Mouse (Mus musculus): Measurements from ENCODE around the gene Mgme1. TPM values are rescaled to one million over a fixed set of nuclear protein-coding genes. Genes with fewer than 3 reads are reported as not detected.

Mgme1 gene
- 0.81 and 0.90 TPM in 2 replicates for polyA plus RNA-seq (2012; rRNA removed)

DNA sequence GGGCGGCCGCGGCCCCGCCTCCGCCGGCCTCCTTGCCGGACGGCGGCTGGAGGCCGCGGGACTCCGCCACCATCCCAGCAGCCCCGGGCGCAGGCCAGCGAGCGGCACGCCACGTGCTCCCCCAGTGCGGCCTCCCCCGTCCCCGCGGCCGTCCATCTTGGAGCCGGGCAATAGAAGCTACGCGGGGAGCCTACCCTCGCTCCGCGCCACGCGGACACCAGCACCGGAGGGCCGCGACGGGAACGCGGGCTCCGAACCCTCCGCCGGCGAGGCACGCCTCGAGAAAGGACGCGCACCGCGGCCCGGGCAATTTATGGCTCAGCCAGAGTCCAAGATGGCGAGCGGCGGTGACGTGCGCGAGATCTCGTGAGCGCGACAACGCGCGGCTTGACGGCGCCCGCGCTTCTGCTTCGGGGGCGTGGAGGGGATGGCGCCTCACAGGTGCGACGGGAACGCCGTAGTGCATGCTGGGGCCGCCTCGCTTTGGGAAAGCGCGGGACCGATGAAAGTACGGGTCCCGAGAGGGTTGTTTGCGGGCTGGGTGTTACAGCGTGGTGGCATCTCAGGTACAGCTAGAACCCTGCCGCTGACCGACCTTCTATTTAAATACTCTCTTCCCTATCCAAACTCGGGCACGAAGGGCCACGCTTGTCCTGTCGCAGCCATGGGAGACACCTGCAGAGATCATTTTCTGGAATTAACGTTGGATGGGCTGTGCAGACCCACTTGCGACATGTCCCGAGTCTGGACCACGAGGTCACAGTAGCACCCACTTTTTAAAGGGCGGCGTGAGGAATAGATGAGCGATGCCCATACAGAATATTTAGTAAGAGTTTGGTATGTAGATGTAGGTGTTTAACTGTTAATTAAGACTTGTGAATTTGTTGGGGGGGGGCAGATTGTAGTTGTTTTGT, at the start of gene Mgme1, which contains the start of gene Snx5:
Mgme1 (plus strand) TSS at position 157 of the 914 bp plus-strand sequence.
Snx5 (minus strand) TSS at position 400 of the 914 bp plus-strand sequence.

Other genes starting within 250 kb of the Mgme1 start
- 0.67 TPM in 1 of 2 replicates, not detected in the other for gene Banf2, start 237.6 kb upstream of the Mgme1 start, polyA plus RNA-seq (2012; rRNA removed)
- gene Snx5, start 243 bp downstream of the Mgme1 start, polyA plus RNA-seq (2012; rRNA removed) = 15.9 and 19.4 TPM in 2 replicates
- gene Ovol2, start 61.5 kb downstream of the Mgme1 start, polyA plus RNA-seq (2012; rRNA removed) = 12.7 and 21.5 TPM in 2 replicates
- gene Kat14, start 98.3 kb downstream of the Mgme1 start, polyA plus RNA-seq (2012; rRNA removed) = 10.4 and 14.7 TPM in 2 replicates
- gene Pet117, start 98.3 kb downstream of the Mgme1 start, polyA plus RNA-seq (2012; rRNA removed) = not detected in 2 replicates

All from stomach, adult 2 months (tissue).